Mouse (Mus musculus): ENCODE data around the gene Chst11. TPM values are rescaled to one million over a fixed set of nuclear protein-coding genes. Genes with fewer than 3 reads are reported as not detected.

Gene Chst11
- polyA plus RNA-seq, 1 experiment, result 12.6 TPM

- H3K4me3 ChIP-seq (replicated peaks; ENCODE audit: extremely low read depth, low read depth, low read length), result no peak overlapping the region
- TF ChIP-seq POLR2A (IDR thresholded peaks at IDR 0.05; ENCODE audit: borderline replicate concordance, extremely low read depth, low read depth, low read length) (no peak), CTCF (IDR thresholded peaks at IDR 0.05; ENCODE audit: insufficient read depth, low read length) (no peak)
- H3K4me1 ChIP-seq (ENCODE audit: control insufficient read depth, insufficient read depth, low read length), result no peaks in the 10 kb centered on the region; the same call in 1 of the 2 replicates
- 31% methylated on average over 12 of the region's 12 CpGs for WGBS
- no peak for DNase-seq
Measured at GRCm38 (mm10) chr10:83060066-83060782, 74.9 kb downstream of the Chst11 start.

- no peak for DNase-seq
- TF ChIP-seq CTCF (IDR thresholded peaks at IDR 0.05; ENCODE audit: insufficient read depth, low read length), result no peak
- no peak for TF ChIP-seq POLR2A (IDR thresholded peaks at IDR 0.05; ENCODE audit: borderline replicate concordance, extremely low read depth, low read depth, low read length)
- WGBS, result 76% methylated on average over 9 of the region's 9 CpGs
- Histone ChIP-seq H3K4me3 (replicated peaks; ENCODE audit: extremely low read depth, low read depth, low read length) (no peak overlapping the region), H3K4me1 (ENCODE audit: control insufficient read depth, insufficient read depth, low read length) (no peaks in the 10 kb centered on the region; the same call in 1 of the 2 replicates)
Measured at GRCm38 (mm10) chr10:83062315-83062714, 77.0 kb downstream of the Chst11 start.

- 92% methylated on average over 5 of the region's 5 CpGs for WGBS
- H3K4me1 ChIP-seq (ENCODE audit: control insufficient read depth, insufficient read depth, low read length), result no peaks in the 10 kb centered on the region; the same call in 1 of the 2 replicates
- H3K4me3 ChIP-seq (replicated peaks; ENCODE audit: extremely low read depth, low read depth, low read length), result no peak overlapping the region
- TF ChIP-seq POLR2A (IDR thresholded peaks at IDR 0.05; ENCODE audit: borderline replicate concordance, extremely low read depth, low read depth, low read length), result no peak
- TF ChIP-seq CTCF (IDR thresholded peaks at IDR 0.05; ENCODE audit: insufficient read depth, low read length), result no peak
- DNase-seq, result no peak
Measured at GRCm38 (mm10) chr10:83064796-83065195, 79.5 kb downstream of the Chst11 start.

- TF ChIP-seq POLR2A (IDR thresholded peaks at IDR 0.05; ENCODE audit: borderline replicate concordance, extremely low read depth, low read depth, low read length) (no peak), CTCF (IDR thresholded peaks at IDR 0.05; ENCODE audit: insufficient read depth, low read length) (no peak)
Measured at GRCm38 (mm10) chr10:83066159-83066558, 80.9 kb downstream of the Chst11 start.

GRCm38 (mm10) chr10:83067305-83067704 lies 82.0 kb downstream of the Chst11 start:
- TF ChIP-seq CTCF (IDR thresholded peaks at IDR 0.05; ENCODE audit: insufficient read depth, low read length) (no peak), POLR2A (IDR thresholded peaks at IDR 0.05; ENCODE audit: borderline replicate concordance, extremely low read depth, low read depth, low read length) (no peak)
- WGBS, result 87% methylated on average over 4 of the region's 4 CpGs
- Histone ChIP-seq H3K4me3 (replicated peaks; ENCODE audit: extremely low read depth, low read depth, low read length) (no peak overlapping the region), H3K4me1 (ENCODE audit: control insufficient read depth, insufficient read depth, low read length) (no peaks in the 10 kb centered on the region; the same call in 1 of the 2 replicates)
- DNase-seq, result no peak

More at GRCm38 (mm10) chr10:83066159-83066558, 80.9 kb downstream of the Chst11 start:
- no peak for DNase-seq
- H3K4me1 ChIP-seq (ENCODE audit: control insufficient read depth, insufficient read depth, low read length), result no peaks in the 10 kb centered on the region; the same call in 1 of the 2 replicates
- 75% methylated on average over 6 of the region's 6 CpGs for WGBS
- H3K4me3 ChIP-seq (replicated peaks; ENCODE audit: extremely low read depth, low read depth, low read length), result no peak overlapping the region

GRCm38 (mm10) chr10:83068466-83068865 lies 83.2 kb downstream of the Chst11 start:
- Histone ChIP-seq H3K4me1 (ENCODE audit: control insufficient read depth, insufficient read depth, low read length) (no peaks in the 10 kb centered on the region; the same call in 1 of the 2 replicates), H3K4me3 (replicated peaks; ENCODE audit: extremely low read depth, low read depth, low read length) (no peak overlapping the region)
- no peak for DNase-seq
- 90% methylated on average over 8 of the region's 8 CpGs for WGBS
- no peak for TF ChIP-seq CTCF (IDR thresholded peaks at IDR 0.05; ENCODE audit: insufficient read depth, low read length)
- no peak for TF ChIP-seq POLR2A (IDR thresholded peaks at IDR 0.05; ENCODE audit: borderline replicate concordance, extremely low read depth, low read depth, low read length)

- no peaks in the 10 kb centered on the region; the same call in 1 of the 2 replicates for H3K4me1 ChIP-seq (ENCODE audit: control insufficient read depth, insufficient read depth, low read length)
- no peak for DNase-seq
- TF ChIP-seq CTCF (IDR thresholded peaks at IDR 0.05; ENCODE audit: insufficient read depth, low read length), result no peak
- no peak for TF ChIP-seq POLR2A (IDR thresholded peaks at IDR 0.05; ENCODE audit: borderline replicate concordance, extremely low read depth, low read depth, low read length)
- 50% methylated on average over 5 of the region's 5 CpGs for WGBS
- no peak overlapping the region for H3K4me3 ChIP-seq (replicated peaks; ENCODE audit: extremely low read depth, low read depth, low read length)
Measured at GRCm38 (mm10) chr10:83069791-83070190, 84.5 kb downstream of the Chst11 start.

GRCm38 (mm10) chr10:83071785-83072580 lies 86.7 kb downstream of the Chst11 start:
- H3K4me1 ChIP-seq (ENCODE audit: control insufficient read depth, insufficient read depth, low read length), result no peaks in the 10 kb centered on the region; the same call in 1 of the 2 replicates
- DNase-seq, result no peak
- H3K4me3 ChIP-seq (replicated peaks; ENCODE audit: extremely low read depth, low read depth, low read length), result no peak overlapping the region
- TF ChIP-seq CTCF (IDR thresholded peaks at IDR 0.05; ENCODE audit: insufficient read depth, low read length), result no peak
- no peak for TF ChIP-seq POLR2A (IDR thresholded peaks at IDR 0.05; ENCODE audit: borderline replicate concordance, extremely low read depth, low read depth, low read length)
- WGBS, result 73% methylated on average over 19 of the region's 19 CpGs

GRCm38 (mm10) chr10:83073119-83073518 lies 87.8 kb downstream of the Chst11 start:
- WGBS, result 59% methylated on average over 7 of the region's 7 CpGs
- no peak for TF ChIP-seq POLR2A (IDR thresholded peaks at IDR 0.05; ENCODE audit: borderline replicate concordance, extremely low read depth, low read depth, low read length)
- TF ChIP-seq CTCF (IDR thresholded peaks at IDR 0.05; ENCODE audit: insufficient read depth, low read length), result no peak
- H3K4me1 ChIP-seq (ENCODE audit: control insufficient read depth, insufficient read depth, low read length), result no peaks in the 10 kb centered on the region; the same call in 1 of the 2 replicates
- DNase-seq, result no peak
- H3K4me3 ChIP-seq (replicated peaks; ENCODE audit: extremely low read depth, low read depth, low read length), result no peak overlapping the region
